Mouse (Mus musculus) CH12.LX (cell line): ENCODE data around the gene Eif3l.
A peak's percentile ranks its signal among the peaks of the same experiment; 100 is the strongest.

Source experiments
- CHD2 ChIP-seq: IDR thresholded peaks from 2 replicates; pipeline ENCODE4 v1.6.1; 2011; ENCODE audit warnings: low read length, improper control_type of control experiment
- CTCF ChIP-seq, 2 experiments: IDR thresholded peaks in 1 of 2; conservative IDR thresholded peaks in 1 of 2; 2 replicates each; pipeline ENCODE4 v1.5.1; 2011 to 2012; ENCODE audit warnings: low read depth in 2 of 2, low read length in 2 of 2, improper control_type of control experiment in 1 of 2, inconsistent platforms in 1 of 2, mild to moderate bottlenecking in 1 of 2, moderate library complexity in 1 of 2
- E2F4 ChIP-seq: IDR thresholded peaks from 2 replicates; pipeline ENCODE4 v1.6.1; 2011; ENCODE audit warnings: low read depth, low read length, improper control_type of control experiment; ENCODE audit not compliant: insufficient replicate concordance
- HCFC1 ChIP-seq: IDR thresholded peaks from 2 replicates; pipeline ENCODE4 v1.6.1; 2012; ENCODE audit warnings: low read depth, mild to moderate bottlenecking, inconsistent platforms, low read length, improper control_type of control experiment
- IRF4 ChIP-seq: IDR thresholded peaks from 2 replicates; pipeline ENCODE4 v1.6.1; 2014; ENCODE audit warnings: low read depth, mild to moderate bottlenecking, inconsistent platforms, low read length, improper control_type of control experiment
- MAZ ChIP-seq: IDR thresholded peaks from 2 replicates; pipeline ENCODE4 v1.6.1; 2012; ENCODE audit warnings: low read depth, mild to moderate bottlenecking, inconsistent platforms, low read length, improper control_type of control experiment, moderate library complexity
- POLR2A ChIP-seq: IDR thresholded peaks from 2 replicates; pipeline ENCODE4 v1.6.1; 2011; ENCODE audit warnings: low read depth, mild to moderate bottlenecking, improper control_type of control experiment, low read length
- RAD21 ChIP-seq: IDR thresholded peaks from 2 replicates; pipeline ENCODE4 v1.6.1; 2011; ENCODE audit warnings: low read depth, mild to moderate bottlenecking, low read length, improper control_type of control experiment, moderate library complexity
- TCF12 ChIP-seq: IDR thresholded peaks from 2 replicates; pipeline ENCODE4 v1.6.1; 2014; ENCODE audit warnings: low read depth, mild to moderate bottlenecking, inconsistent platforms, low read length, improper control_type of control experiment
- UBTF ChIP-seq: IDR thresholded peaks from 2 replicates; pipeline ENCODE4 v1.6.1; 2012; ENCODE audit warnings: low read depth, mild to moderate bottlenecking, inconsistent platforms, low read length, improper control_type of control experiment, moderate library complexity
- USF1 ChIP-seq: IDR thresholded peaks from 2 replicates; pipeline ENCODE4 v1.6.1; 2014; ENCODE audit warnings: low read depth, mild to moderate bottlenecking, inconsistent platforms, low read length, improper control_type of control experiment
- ZC3H11A ChIP-seq: IDR thresholded peaks from 2 replicates; pipeline ENCODE4 v1.6.1; 2012; ENCODE audit warnings: low read depth, mild to moderate bottlenecking, inconsistent platforms, low read length, improper control_type of control experiment
- ZKSCAN1 ChIP-seq: IDR thresholded peaks from 2 replicates; pipeline ENCODE4 v1.6.1; 2012; ENCODE audit warnings: low read depth, inconsistent platforms, low read length, improper control_type of control experiment, borderline replicate concordance

- TF ChIP-seq POLR2A (peak; percentile 86), IRF4 (no peak), E2F4 (peak; percentile 53; the same call in 1 of the 2 replicates), TCF12 (peak; percentile 57; the same call in 1 of the 2 replicates), ZC3H11A (no peak), USF1 (peak; percentile 96), CTCF (conservative IDR thresholded peaks at IDR 0.05 in 1 of 2, IDR thresholded peaks at IDR 0.05 in 1 of 2; ENCODE audit: low read depth in 2 of 2, low read length in 2 of 2) (no peak), CHD2 (peak; percentile 19; the same call in 1 of the 2 replicates), MAZ (no peak), ZKSCAN1 (no peak), UBTF (no peak), HCFC1 (no peak), RAD21 (no peak)
These were observed 44.2 kb upstream of the Eif3l start for GRCm38 (mm10) chr15:79030551-79031435.
